Mouse (Mus musculus): ENCODE results near the gene Sntb2.
"Not testable (repeated sequence)": the region's sequence is repeated elsewhere in the genome, so short reads cannot be mapped to it uniquely, and the experiment has no call there.

Gene Sntb2

GRCm38 (mm10) chr8:106935324-106935869 is at the start of gene Sntb2:
Gene Sntb2, plus strand, starts transcription at chr8:106935750.
- peak; percentile 94 for DNase-seq

- DNase-seq = peak; percentile 82
These were observed 48.0 kb upstream of the Sntb2 start for GRCm38 (mm10) chr8:106887336-106888189.

DNA sequence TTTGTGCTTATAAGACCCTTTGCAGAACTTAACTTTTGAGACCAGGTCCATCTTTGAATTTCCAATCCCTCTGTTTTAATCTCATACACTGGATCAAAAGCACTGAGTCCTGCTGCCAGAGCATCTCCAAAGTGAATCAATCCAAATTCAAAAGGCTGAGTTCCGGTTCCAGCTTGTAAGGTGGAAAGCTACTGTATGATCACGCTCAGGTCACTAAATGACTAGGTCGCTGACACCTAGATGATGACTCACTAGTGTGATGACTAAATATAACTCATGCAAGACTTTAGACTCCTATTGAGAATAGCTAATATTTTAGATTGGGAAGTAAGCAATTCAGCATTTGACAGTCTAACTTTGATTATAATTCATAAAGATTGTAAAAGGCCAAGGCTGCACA is 46.7 kb upstream of the Sntb2 start:
- DNase-seq = no peak

DNA sequence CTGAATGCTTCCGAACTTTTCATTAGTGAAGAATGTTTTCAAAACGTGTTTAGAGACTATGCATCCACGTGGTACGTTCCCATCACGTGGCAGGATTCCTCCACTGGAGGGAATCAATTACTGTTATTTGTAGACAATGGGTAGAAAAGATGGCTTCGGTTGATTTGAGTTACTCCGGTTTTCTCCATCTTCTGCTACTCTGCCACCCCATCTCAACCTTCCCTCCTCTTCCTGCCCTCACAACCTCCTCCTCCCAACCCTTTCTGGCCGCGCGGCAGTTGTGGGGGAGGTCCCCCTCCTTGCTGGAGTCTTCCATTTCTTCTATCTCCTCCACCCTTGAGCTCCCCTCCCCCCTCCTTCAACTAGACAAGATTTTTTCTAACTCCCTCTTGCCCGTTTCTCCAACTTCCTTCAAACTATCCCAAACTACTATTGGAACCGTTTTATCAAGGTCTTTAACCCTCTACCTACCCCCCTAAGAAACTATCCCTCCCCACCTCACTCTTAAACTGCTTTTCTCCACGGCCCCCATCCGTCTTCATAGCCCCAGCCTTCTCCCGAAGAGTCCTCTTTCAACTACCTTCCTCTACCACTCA is 43.2 kb upstream of the Sntb2 start:
- DNase-seq = peak; percentile 70

DNA sequence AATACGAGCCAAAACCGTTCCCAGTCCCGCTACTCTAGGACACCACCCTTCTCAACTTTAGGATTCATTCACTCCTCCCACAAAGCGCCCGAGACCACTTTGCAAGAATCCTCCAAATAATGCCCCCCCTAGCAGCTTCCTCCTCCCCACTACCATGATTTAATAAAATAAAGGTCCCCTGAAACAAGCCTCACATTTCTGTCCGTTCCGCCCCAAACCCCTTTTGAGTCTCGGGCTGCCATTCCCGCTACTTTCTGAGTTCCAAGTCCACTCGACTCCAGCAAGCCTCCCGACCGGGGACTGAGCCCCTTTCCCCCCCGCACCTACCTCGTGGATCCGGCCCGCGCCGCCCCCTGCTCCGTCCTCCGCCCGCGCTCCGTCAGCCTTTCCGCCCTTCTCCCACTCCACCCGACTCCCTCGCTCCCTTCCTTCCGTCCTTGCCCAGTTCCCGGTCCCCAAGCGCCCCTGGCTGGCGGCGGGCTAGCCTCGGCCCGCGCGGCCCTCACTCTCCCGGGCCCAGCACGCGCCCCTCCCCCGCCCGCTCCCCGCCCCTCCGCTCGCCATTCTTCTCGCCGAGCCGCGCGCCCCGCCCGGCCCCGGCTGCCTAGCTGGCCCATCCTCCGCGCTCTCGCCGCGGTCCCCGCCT is 42.6 kb upstream of the Sntb2 start:
- DNase-seq = peak; percentile 67

GRCm38 (mm10) chr8:106893481-106894156 is 41.9 kb upstream of the Sntb2 start, which contains the start of gene Utp4:
Gene Utp4, plus strand, starts transcription at chr8:106893636.
- peak; percentile 90 for DNase-seq

GRCm38 (mm10) chr8:106899473-106899872 is 36.1 kb upstream of the Sntb2 start:
- no peak for DNase-seq

DNA sequence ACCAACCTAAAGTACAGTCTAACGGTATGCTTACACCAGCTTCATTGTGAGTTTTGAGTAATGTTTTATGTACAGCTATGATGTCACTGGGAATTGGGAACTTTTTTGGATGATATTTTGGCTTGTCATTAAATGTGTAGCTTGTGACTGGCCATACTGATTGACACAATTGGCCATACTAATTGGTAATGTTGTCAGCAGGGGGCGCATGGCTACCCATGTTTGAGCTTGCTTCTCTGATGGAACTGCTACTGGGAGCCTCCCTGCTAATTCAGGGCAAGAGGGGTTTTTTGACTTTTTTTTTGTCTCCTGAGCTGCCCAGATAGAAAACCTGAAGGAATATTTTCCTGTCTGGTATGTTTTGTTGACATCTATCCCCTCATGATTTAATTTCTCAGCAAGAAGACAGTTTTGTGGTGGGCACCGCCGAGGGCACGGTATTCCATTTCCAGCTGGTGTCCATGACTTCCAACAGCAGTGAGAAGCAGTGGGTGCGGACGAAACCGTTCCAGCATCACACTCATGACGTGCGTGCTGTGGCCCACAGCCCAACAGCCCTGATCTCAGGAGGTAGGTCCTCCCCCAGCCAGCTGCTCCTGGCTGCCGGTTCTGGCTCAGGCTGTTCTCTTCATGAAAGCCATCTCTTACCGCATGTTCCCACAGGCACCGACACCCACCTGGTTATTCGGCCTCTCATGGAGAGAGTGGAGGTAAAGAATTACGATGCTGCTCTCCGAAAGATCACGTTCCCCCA is 29.6 kb upstream of the Sntb2 start:
- peak; percentile 40 for DNase-seq

DNA sequence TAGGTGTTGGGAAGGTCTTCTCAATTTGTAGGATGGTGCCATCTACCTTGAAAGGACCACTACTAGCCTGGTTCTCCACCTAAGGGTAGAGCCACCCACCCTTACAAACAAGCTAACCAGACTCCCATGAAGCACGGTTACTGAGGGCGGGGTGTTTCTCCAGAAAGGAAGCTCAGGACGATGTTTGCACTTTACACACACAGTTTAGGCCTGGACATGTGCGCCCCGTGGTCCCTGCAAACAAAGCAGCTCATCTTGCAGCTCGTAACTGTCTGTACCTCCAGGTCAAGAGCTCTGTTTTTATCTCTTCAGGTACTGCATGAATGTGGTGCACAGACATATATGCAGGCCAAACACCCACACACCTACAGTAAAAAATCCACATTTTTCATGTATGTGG is 28.9 kb upstream of the Sntb2 start:
- DNase-seq = no peak

DNA sequence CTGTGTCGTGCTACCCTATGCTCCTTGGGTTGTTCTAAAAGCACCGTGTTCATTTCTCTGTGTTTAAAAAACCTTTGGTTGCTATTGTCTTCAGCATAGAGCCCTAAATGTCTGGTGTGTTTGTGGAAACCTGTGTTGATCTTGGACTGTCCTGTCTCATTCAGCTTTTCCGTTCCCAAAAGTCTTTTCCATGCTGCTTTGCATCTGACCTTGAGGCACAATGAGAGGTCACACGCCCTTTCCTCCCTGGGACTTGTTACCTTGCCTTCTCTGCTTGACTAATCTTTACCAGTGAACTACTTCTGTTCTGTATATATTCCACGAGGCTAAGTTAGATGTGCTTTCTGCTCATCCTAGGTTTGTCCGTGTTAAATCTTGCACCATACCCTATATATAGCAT is 28.1 kb upstream of the Sntb2 start:
- DNase-seq = no peak

GRCm38 (mm10) chr8:106908291-106908690 is 27.3 kb upstream of the Sntb2 start:
- no peak for DNase-seq

GRCm38 (mm10) chr8:106913631-106914030 is 21.9 kb upstream of the Sntb2 start:
- no peak for DNase-seq

DNA sequence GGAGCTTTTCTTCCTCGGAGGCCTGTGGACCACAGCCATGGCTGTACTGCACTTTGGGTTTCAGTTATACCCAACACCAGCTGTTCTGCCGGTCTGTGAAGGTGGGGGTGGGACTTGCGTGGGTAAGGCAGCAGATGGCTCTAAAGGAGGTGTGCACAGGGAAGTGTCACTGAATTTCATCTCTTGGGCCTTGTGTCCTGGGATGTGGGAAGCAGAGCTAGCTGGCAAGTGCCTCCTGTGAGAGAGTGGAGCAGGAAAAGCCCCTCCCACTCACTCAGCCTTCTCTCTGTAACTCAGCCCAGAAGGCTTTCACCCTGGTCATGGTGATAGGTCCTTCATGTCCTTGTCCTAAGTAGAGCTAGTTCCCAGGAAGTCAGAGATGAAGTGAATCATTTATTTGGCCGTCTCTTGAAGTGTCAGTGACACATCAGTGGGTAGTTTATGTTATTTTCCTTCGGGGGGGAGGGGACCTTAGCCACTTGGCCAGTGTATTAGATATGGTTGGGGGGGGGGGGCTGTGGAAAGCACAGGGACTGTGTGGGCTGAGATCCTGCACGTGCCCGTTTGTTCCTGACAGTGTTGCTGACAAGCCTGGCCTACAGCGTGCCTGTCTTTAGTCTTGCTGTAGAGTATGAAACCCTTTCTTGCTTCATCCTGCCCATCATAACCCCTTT is 15.7 kb upstream of the Sntb2 start:
- no peak for DNase-seq

GRCm38 (mm10) chr8:106920395-106920741 is 15.2 kb upstream of the Sntb2 start:
- no peak for DNase-seq

GRCm38 (mm10) chr8:106924057-106924456 is 11.5 kb upstream of the Sntb2 start:
- no peak for DNase-seq

DNA sequence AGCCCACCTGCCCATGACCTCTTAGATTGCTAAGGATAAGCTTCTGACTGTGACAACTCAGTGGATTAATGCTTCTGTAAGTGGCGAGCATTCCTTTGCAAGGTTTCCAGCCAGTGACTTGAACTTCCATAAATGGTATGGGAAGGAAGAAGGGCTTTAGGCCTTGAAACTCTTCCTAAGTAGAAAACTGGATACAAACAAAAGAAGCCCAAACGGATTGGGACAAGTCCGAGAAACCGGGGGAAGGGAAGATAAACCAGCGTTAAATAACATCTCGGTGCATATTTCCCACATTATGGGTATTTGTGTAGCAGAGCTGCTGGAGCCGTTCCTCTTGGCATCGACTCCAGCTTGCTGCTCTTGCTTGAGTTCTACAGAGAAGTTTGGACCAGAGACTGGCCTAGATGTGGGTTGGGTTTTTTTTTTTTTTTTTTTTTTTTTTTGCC is 10.6 kb upstream of the Sntb2 start:
- no peak for DNase-seq

GRCm38 (mm10) chr8:106925446-106925845 is 10.1 kb upstream of the Sntb2 start:
- DNase-seq = no peak

GRCm38 (mm10) chr8:106927247-106927646 is 8.3 kb upstream of the Sntb2 start:
- DNase-seq = peak; percentile 33

GRCm38 (mm10) chr8:106928182-106928581 is 7.4 kb upstream of the Sntb2 start:
- DNase-seq = not testable (repeated sequence)

DNA sequence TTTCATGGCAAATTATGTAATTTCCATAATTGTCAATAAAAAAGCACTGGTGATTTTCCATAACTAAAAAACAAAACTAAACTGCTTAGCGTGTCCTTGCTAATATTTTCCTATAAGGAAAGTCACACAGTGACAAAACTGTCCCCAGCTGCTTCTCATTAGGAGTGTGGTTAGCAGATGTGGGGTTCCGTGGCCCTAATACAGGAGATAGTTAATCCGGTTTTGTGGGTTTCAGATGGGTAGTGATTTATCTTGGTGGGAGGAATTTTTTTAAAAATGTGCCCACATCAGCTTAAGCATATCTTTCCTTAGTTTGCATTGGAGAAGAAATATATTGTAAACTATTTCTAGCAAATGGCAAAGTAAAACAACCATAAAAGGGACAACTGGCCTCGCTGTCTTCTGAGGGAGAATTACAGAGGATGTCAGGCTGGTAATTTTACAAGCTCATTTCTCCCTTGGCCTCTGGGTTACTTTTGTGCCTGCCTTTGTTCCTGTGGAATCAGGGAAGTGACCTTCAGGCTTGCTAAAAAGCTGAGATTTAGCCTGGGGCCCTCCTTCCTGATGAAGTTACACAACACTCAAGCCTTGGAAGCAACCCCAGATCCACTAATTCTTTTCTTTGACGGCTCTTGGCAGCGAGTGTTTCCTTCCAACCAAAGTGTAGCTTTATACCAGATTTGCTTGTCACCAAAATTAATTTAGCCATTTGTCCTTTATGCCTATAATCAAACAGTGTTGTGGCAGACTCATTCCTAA is 6.2 kb upstream of the Sntb2 start:
- DNase-seq = no peak

- no peak for DNase-seq
These were observed 5.6 kb upstream of the Sntb2 start for GRCm38 (mm10) chr8:106929921-106930320.
